Mouse (Mus musculus) Muller cell, postnatal 12 days (primary cell): ENCODE results near the gene Gm10642.

Experiments used
- DNase-seq: peaks from one replicate; pipeline ENCODE4 v3.0.0-alpha.2; 2015; ENCODE audit errors: inconsistent ontology term

The Gm10642 gene

GRCm38 (mm10) chr9:70671772-70672579, 15.9 kb downstream of the Gm10642 start:
- DNase-seq, result no peak

- no peak for DNase-seq
These were observed 17.6 kb downstream of the Gm10642 start for GRCm38 (mm10) chr9:70673656-70674055.

GRCm38 (mm10) chr9:70675117-70675516, 19.1 kb downstream of the Gm10642 start:
- DNase-seq, result no peak

- no peak for DNase-seq
These were observed 19.9 kb downstream of the Gm10642 start for GRCm38 (mm10) chr9:70675961-70676360.

GRCm38 (mm10) chr9:70678682-70679131, 22.7 kb downstream of the Gm10642 start, which contains the start of gene Adam10:
Adam10 (plus strand) TSS chr9:70678997.
- DNase-seq, result peak; percentile 100

GRCm38 (mm10) chr9:70679132-70680091, 23.4 kb downstream of the Gm10642 start:
- peak; percentile 48 for DNase-seq

GRCm38 (mm10) chr9:70682202-70682601, 26.2 kb downstream of the Gm10642 start:
- peak; percentile 38 for DNase-seq

GRCm38 (mm10) chr9:70688301-70688968, 32.4 kb downstream of the Gm10642 start:
- peak; percentile 57 for DNase-seq

GRCm38 (mm10) chr9:70689926-70690325, 33.9 kb downstream of the Gm10642 start:
- no peak for DNase-seq

GRCm38 (mm10) chr9:70690579-70690978, 34.5 kb downstream of the Gm10642 start:
- no peak for DNase-seq

GRCm38 (mm10) chr9:70691772-70692693, 36.0 kb downstream of the Gm10642 start:
- no peak for DNase-seq

GRCm38 (mm10) chr9:70695723-70696122, 39.7 kb downstream of the Gm10642 start:
- DNase-seq, result no peak

- no peak for DNase-seq
These were observed 42.0 kb downstream of the Gm10642 start for GRCm38 (mm10) chr9:70698090-70698489.

- DNase-seq, result no peak
These were observed 47.6 kb downstream of the Gm10642 start for GRCm38 (mm10) chr9:70703597-70704203.

- DNase-seq, result no peak
These were observed 50.4 kb downstream of the Gm10642 start for GRCm38 (mm10) chr9:70706444-70706843.
